Mouse (Mus musculus): ENCODE measurements around the gene Adcy9. TPM values are rescaled to one million over a fixed set of nuclear protein-coding genes. Genes with fewer than 3 reads are reported as not detected.

Gene Adcy9
- polyA plus RNA-seq, 1 experiment: 3.3 TPM

DNA sequence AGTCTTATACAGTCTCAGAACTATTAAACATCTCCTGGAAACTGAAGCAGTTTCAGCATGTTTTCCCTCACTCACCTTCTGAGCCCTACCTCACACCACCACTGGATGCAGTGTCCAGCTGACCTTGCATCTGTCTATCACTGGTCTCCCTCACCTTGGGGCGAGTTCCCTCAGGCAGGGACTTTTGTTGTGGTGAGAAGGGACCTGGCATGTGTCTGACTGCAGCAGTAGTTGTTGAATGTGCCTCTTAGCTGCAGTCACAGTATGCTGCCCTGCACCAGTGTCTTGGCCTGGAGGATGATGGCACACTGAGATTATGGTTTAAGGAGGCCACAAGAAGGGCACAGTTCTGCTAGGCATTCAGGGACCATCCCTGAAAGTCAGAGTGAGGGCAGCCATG, 19.2 kb downstream of the Adcy9 start:
- WGBS: 67% methylated on average over 1 of the region's 1 CpGs
- no peak for DNase-seq (ENCODE audit: low read depth in 1 of 2, low spot score in 2 of 2)
- Histone ChIP-seq H3K4me3 (ENCODE audit: extremely low read depth, insufficient read depth, insufficient read length) (no peak overlapping the region), H3K27ac (ENCODE audit: insufficient read depth, low read length) (no peak overlapping the region), H3K36me3 (ENCODE audit: control insufficient read depth, insufficient read depth, low read length) (no peaks in the 10 kb centered on the region), H3K27me3 (ENCODE audit: control insufficient read depth, insufficient read depth, low read length) (no peaks in the 10 kb centered on the region), H3K4me1 (ENCODE audit: control insufficient read depth, insufficient read depth, insufficient read length) (peaks cover 4% of the 10 kb centered on the region)
- no peak for TF ChIP-seq CTCF (IDR thresholded peaks at IDR 0.05; ENCODE audit: extremely low read depth, insufficient read depth, insufficient read length, insufficient replicate concordance)

DNA sequence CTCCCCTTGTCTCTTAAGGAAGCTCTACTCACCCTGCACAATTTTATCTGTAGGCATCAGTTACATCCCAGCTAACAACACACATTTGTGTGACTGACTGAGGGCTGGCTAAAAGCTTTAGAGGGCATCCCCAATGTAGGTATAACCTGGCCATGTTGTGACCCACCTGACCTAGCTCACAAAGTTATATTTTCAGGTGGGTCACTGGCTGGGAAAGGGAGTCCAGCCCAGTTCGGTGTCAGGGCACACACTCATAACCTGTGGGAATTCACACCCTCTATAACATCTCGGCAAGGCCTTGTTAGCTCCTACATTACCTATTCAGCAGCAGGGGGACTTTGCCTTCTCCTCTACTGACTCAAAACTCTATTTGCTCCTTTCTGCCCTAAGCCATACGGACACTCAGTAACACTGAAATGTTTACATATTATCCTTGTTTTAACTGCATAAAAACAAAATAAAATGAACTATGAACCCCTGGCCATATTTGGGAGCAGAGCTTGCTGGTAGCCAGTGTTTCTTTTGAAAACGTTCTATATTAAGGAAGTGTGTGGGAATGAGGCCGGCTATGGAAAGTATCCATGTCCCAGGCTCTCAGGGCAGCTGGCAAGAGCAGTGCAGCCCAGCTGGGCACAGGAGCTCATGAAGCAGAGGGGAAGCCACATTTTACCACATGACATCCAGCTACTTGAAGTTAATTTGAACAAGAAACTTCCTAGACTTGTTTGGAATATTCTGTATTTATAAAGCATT, 20.7 kb downstream of the Adcy9 start:
- WGBS: 83% methylated on average over 5 of the region's 5 CpGs
- no peaks in the 10 kb centered on the region for H3K36me3 ChIP-seq (ENCODE audit: control insufficient read depth, insufficient read depth, low read length)
- DNase-seq (ENCODE audit: low read depth in 1 of 2, low spot score in 2 of 2): no peak
- H3K27me3 ChIP-seq (ENCODE audit: control insufficient read depth, insufficient read depth, low read length): no peaks in the 10 kb centered on the region
- H3K27ac ChIP-seq (ENCODE audit: insufficient read depth, low read length): no peak overlapping the region
- H3K4me3 ChIP-seq (ENCODE audit: extremely low read depth, insufficient read depth, insufficient read length): no peak overlapping the region
- no peak for TF ChIP-seq POLR2A (IDR thresholded peaks at IDR 0.05; ENCODE audit: low read depth, low read length)
- no peak for TF ChIP-seq CTCF (IDR thresholded peaks at IDR 0.05; ENCODE audit: extremely low read depth, insufficient read depth, insufficient read length, insufficient replicate concordance)
- no peaks in the 10 kb centered on the region for H3K4me1 ChIP-seq (ENCODE audit: control insufficient read depth, insufficient read depth, insufficient read length)

DNA sequence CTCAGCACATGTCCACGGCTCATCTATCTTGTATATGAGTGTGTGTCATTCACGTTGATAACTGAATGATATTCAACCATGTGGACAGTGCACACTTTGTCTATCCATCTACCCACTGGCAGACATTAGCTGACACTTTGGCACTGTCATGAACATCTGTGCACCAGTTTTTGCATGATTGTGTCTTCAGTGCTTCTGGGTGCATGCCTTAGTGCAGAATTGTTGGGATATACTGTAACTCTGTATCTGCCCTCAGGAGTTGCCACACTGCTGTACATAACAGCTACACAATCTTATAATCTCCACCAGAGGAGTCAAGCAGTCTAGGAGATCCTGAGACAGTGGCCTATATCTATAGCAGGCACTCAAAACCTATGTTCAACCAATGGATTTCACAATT, 21.5 kb downstream of the Adcy9 start:
- no peak for DNase-seq (ENCODE audit: low read depth in 1 of 2, low spot score in 2 of 2)
- H3K4me1 ChIP-seq (ENCODE audit: control insufficient read depth, insufficient read depth, insufficient read length): no peaks in the 10 kb centered on the region
- TF ChIP-seq CTCF (IDR thresholded peaks at IDR 0.05; ENCODE audit: extremely low read depth, insufficient read depth, insufficient read length, insufficient replicate concordance): no peak
- no peak for TF ChIP-seq POLR2A (IDR thresholded peaks at IDR 0.05; ENCODE audit: low read depth, low read length)
- no peak overlapping the region for H3K27ac ChIP-seq (ENCODE audit: insufficient read depth, low read length)
- 74% methylated on average over 2 of the region's 2 CpGs for WGBS
- H3K36me3 ChIP-seq (ENCODE audit: control insufficient read depth, insufficient read depth, low read length): no peaks in the 10 kb centered on the region
- H3K27me3 ChIP-seq (ENCODE audit: control insufficient read depth, insufficient read depth, low read length): no peaks in the 10 kb centered on the region
- H3K4me3 ChIP-seq (ENCODE audit: extremely low read depth, insufficient read depth, insufficient read length): no peak overlapping the region

DNA sequence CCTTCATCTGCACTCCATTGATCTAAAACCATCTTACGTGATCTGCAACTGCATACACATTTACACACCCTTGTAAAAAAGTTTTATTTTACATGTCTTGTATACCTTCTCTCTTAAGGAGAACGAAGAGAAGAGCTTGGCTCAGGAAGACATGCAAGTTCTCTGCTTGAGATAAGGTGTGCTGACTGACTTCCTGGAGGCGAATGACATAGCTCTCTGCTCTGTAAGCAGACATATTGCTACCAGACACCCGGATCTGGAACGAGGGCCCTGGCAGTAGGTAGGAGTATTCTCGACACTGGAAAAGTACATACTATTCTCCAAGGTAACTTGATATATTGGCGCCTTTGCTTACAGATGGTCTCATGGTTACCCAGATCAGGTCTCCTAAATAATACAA, 22.7 kb downstream of the Adcy9 start:
- H3K27ac ChIP-seq (ENCODE audit: insufficient read depth, low read length): no peak overlapping the region
- no peak overlapping the region for H3K4me3 ChIP-seq (ENCODE audit: extremely low read depth, insufficient read depth, insufficient read length)
- no peaks in the 10 kb centered on the region for H3K27me3 ChIP-seq (ENCODE audit: control insufficient read depth, insufficient read depth, low read length)
- H3K4me1 ChIP-seq (ENCODE audit: control insufficient read depth, insufficient read depth, insufficient read length): no peaks in the 10 kb centered on the region
- no peak for DNase-seq (ENCODE audit: low read depth in 1 of 2, low spot score in 2 of 2)
- WGBS: 79% methylated on average over 7 of the region's 7 CpGs
- TF ChIP-seq CTCF (IDR thresholded peaks at IDR 0.05; ENCODE audit: extremely low read depth, insufficient read depth, insufficient read length, insufficient replicate concordance) (no peak), POLR2A (IDR thresholded peaks at IDR 0.05; ENCODE audit: low read depth, low read length) (no peak)
- H3K36me3 ChIP-seq (ENCODE audit: control insufficient read depth, insufficient read depth, low read length): no peaks in the 10 kb centered on the region

DNA sequence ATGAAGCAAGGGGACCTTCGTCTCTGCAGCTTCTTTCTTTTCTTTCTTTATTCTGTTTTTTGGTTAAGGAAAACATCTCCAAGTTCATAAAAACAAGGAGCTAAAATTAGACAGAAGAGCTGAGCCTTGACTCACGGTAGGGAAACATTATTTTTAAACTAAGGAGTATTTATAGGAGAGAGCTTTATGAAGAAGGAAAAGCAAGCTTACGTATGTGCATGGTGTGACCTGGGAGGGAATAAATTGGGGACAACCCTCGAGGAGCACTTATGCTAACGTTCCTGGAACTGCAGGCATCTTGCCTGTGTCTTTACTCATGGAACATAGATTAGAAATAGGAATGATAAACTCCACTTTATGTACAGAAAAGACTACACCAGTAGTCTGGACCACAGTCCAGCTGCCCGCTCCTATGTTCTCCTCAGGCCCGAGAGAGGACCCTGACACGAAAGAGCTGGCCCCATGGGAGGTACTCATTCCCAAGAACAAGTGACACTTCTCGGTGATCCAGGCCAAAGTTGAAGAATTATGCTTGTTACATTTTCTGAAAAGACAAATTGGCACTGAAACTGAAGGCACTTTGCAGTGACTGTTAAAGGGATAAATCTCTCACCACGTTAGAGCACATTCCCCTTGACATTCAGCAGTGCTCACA, 24.5 kb downstream of the Adcy9 start:
- no peaks in the 10 kb centered on the region for H3K27me3 ChIP-seq (ENCODE audit: control insufficient read depth, insufficient read depth, low read length)
- H3K27ac ChIP-seq (ENCODE audit: insufficient read depth, low read length): no peak overlapping the region
- no peak overlapping the region for H3K4me3 ChIP-seq (ENCODE audit: extremely low read depth, insufficient read depth, insufficient read length)
- H3K36me3 ChIP-seq (ENCODE audit: control insufficient read depth, insufficient read depth, low read length): no peaks in the 10 kb centered on the region
- no peaks in the 10 kb centered on the region for H3K4me1 ChIP-seq (ENCODE audit: control insufficient read depth, insufficient read depth, insufficient read length)
- DNase-seq (ENCODE audit: low read depth in 1 of 2, low spot score in 2 of 2): no peak
- 79% methylated on average over 10 of the region's 10 CpGs for WGBS
- TF ChIP-seq CTCF (IDR thresholded peaks at IDR 0.05; ENCODE audit: extremely low read depth, insufficient read depth, insufficient read length, insufficient replicate concordance) (no peak), POLR2A (IDR thresholded peaks at IDR 0.05; ENCODE audit: low read depth, low read length) (no peak)

DNA sequence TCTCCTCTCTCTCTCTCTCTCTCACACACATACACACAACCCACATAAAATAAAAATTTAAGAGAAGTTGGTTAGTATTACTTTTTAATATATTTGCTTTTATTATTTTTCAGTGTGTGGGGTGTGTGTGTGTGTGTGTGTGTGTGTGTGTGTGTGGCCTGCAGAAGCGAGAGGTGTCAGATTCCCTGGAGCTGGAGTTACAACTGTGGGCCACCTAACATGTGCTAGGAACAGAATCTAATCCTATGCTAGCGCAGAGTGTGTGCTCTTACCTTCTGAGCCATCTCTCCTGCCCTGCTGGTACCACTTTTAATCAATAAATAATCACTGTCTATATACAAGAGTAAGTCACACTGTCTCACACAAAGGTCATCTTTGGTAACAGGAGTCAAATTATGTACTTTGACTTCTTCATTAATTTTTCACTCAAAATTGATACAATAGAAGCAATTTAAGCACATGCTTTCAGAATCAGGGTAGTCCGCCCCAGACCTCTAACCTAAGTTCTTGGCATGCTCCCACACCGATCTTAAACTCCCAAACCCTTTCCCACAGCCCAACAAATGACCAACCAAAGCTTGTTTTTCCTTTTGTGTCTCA, 25.2 kb downstream of the Adcy9 start:
- TF ChIP-seq POLR2A (IDR thresholded peaks at IDR 0.05; ENCODE audit: low read depth, low read length) (no peak), CTCF (IDR thresholded peaks at IDR 0.05; ENCODE audit: extremely low read depth, insufficient read depth, insufficient read length, insufficient replicate concordance) (no peak)
- DNase-seq (ENCODE audit: low read depth in 1 of 2, low spot score in 2 of 2): no peak
- Histone ChIP-seq H3K4me1 (ENCODE audit: control insufficient read depth, insufficient read depth, insufficient read length) (no peaks in the 10 kb centered on the region), H3K27me3 (ENCODE audit: control insufficient read depth, insufficient read depth, low read length) (no peaks in the 10 kb centered on the region), H3K36me3 (ENCODE audit: control insufficient read depth, insufficient read depth, low read length) (no peaks in the 10 kb centered on the region), H3K4me3 (ENCODE audit: extremely low read depth, insufficient read depth, insufficient read length) (no peak overlapping the region), H3K27ac (ENCODE audit: insufficient read depth, low read length) (no peak overlapping the region)
- WGBS: 91% methylated on average over 4 of the region's 4 CpGs
